Mouse (Mus musculus): Measurements from ENCODE around the gene Prrx2.

- no peak for TF ChIP-seq CTCF (IDR thresholded peaks at IDR 0.05; ENCODE audit: borderline replicate concordance, control insufficient read depth, extremely low read depth, insufficient read depth, low read length, poor library complexity)
- TF ChIP-seq POLR2A (IDR thresholded peaks at IDR 0.05; ENCODE audit: control insufficient read depth, extremely low read depth, insufficient read depth, low read length, poor library complexity) = no peak
Measured at GRCm38 (mm10) chr2:30842615-30843014, 7.8 kb downstream of the Prrx2 start.

Measured in thymus, adult 2 months (tissue).